Mouse (Mus musculus): Measurements from ENCODE around the gene Ctnna3. TPM values are rescaled to one million over a fixed set of nuclear protein-coding genes. Genes with fewer than 3 reads are reported as not detected.
"Not testable (repeated sequence)": the region's sequence is repeated elsewhere in the genome, so short reads cannot be mapped to it uniquely, and the experiment has no call there.

Gene Ctnna3
- total and polyA plus RNA-seq, 2 experiments from 2014 or later = 0.63 to 1.0 TPM

GRCm38 (mm10) chr10:64320332-64320731, 890.4 kb downstream of the Ctnna3 start:
- H3K4me2 ChIP-seq (ENCODE audit: low read depth, low read length, poor library complexity, severe bottlenecking) = no peak overlapping the region
- no peak for TF ChIP-seq CTCF (IDR thresholded peaks at IDR 0.05)
- DNase-seq (ENCODE audit: low spot score) (no peak), ATAC-seq (ENCODE audit: low FRiP score) (no peak)
- no peaks in the 10 kb centered on the region for H3K9me3 ChIP-seq (ENCODE audit: low read length)
- H3K9ac ChIP-seq (replicated peaks; ENCODE audit: low read length, poor library complexity, severe bottlenecking) = no peak overlapping the region
- no peak overlapping the region for H3K27ac ChIP-seq (ENCODE audit: low read depth, low read length)
- no peaks in the 10 kb centered on the region for H3K27me3 ChIP-seq (ENCODE audit: insufficient read depth, low read length)
- no peaks in the 10 kb centered on the region for H3K4me1 ChIP-seq (ENCODE audit: insufficient read depth, low read length)
- no peak overlapping the region for H3K4me3 ChIP-seq (ENCODE audit: low read depth, low read length)
- no peaks in the 10 kb centered on the region for H3K36me3 ChIP-seq (ENCODE audit: insufficient read depth, low read length)
- WGBS = 92% methylated on average over 7 of the region's 7 CpGs

DNA sequence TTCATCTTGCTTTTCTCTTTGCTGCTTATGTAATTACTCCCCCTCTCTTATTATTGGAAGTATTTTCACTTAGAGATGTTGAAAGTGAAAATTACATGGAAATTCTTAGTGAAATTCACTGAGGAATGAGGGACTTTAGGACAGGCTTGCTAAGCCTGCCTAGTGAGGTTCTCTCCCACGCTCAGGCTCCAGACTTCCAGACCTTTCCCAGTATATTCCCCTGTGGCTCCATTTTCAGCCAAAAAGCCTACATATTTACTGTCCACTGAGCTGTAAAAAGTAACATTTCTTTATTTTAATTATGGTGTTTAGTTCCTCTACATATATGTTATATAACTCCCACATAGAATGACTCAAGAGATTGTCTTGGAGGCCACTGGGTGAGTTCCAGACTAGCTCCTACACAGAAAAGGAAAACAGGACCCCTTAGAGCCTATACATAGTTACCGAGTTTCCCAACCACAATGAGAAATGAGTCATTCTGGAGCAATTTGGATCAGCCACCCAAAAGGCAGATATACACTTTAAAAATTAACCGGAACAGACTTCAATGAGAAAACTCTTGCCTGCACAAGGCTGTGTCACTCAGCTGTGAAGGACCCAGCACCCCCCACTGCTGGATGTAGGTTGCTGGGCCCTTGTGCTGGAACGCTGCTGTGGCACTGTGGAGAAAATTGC, 912.9 kb downstream of the Ctnna3 start:
- Histone ChIP-seq H3K9ac (replicated peaks; ENCODE audit: low read length, poor library complexity, severe bottlenecking) (no peak overlapping the region), H3K4me3 (ENCODE audit: low read depth, low read length) (no peak overlapping the region), H3K36me3 (ENCODE audit: insufficient read depth, low read length) (no peaks in the 10 kb centered on the region), H3K27me3 (ENCODE audit: insufficient read depth, low read length) (no peaks in the 10 kb centered on the region), H3K4me1 (ENCODE audit: insufficient read depth, low read length) (no peaks in the 10 kb centered on the region), H3K27ac (ENCODE audit: low read depth, low read length) (no peak overlapping the region), H3K4me2 (ENCODE audit: low read depth, low read length, poor library complexity, severe bottlenecking) (no peak overlapping the region), H3K9me3 (ENCODE audit: low read length) (no peaks in the 10 kb centered on the region)
- no peak for TF ChIP-seq CTCF (IDR thresholded peaks at IDR 0.05)
- ATAC-seq (ENCODE audit: low FRiP score) = no peak
- no peak for DNase-seq (ENCODE audit: low spot score)
- WGBS = 64% methylated on average over 4 of the region's 4 CpGs

GRCm38 (mm10) chr10:64373288-64373687, 943.4 kb downstream of the Ctnna3 start:
- Histone ChIP-seq H3K4me3 (ENCODE audit: low read depth, low read length) (no peak overlapping the region), H3K9ac (replicated peaks; ENCODE audit: low read length, poor library complexity, severe bottlenecking) (no peak overlapping the region), H3K27ac (ENCODE audit: low read depth, low read length) (no peak overlapping the region), H3K36me3 (ENCODE audit: insufficient read depth, low read length) (no peaks in the 10 kb centered on the region), H3K4me1 (ENCODE audit: insufficient read depth, low read length) (no peaks in the 10 kb centered on the region), H3K4me2 (ENCODE audit: low read depth, low read length, poor library complexity, severe bottlenecking) (no peak overlapping the region), H3K27me3 (ENCODE audit: insufficient read depth, low read length) (no peaks in the 10 kb centered on the region), H3K9me3 (ENCODE audit: low read length) (no peaks in the 10 kb centered on the region)
- DNase-seq (ENCODE audit: low spot score) (no peak), ATAC-seq (ENCODE audit: low FRiP score) (no peak)
- WGBS = 88% methylated on average over 3 of the region's 3 CpGs
- no peak for TF ChIP-seq CTCF (IDR thresholded peaks at IDR 0.05)

GRCm38 (mm10) chr10:64377751-64378150, 947.9 kb downstream of the Ctnna3 start:
- WGBS = 93% methylated on average over 4 of the region's 4 CpGs
- H3K4me1 ChIP-seq (ENCODE audit: insufficient read depth, low read length) = no peaks in the 10 kb centered on the region
- H3K27ac ChIP-seq (ENCODE audit: low read depth, low read length) = no peak overlapping the region
- no peak overlapping the region for H3K9ac ChIP-seq (replicated peaks; ENCODE audit: low read length, poor library complexity, severe bottlenecking)
- H3K27me3 ChIP-seq (ENCODE audit: insufficient read depth, low read length) = no peaks in the 10 kb centered on the region
- ATAC-seq (ENCODE audit: low FRiP score) (no peak), DNase-seq (ENCODE audit: low spot score) (no peak)
- no peaks in the 10 kb centered on the region for H3K36me3 ChIP-seq (ENCODE audit: insufficient read depth, low read length)
- H3K9me3 ChIP-seq (ENCODE audit: low read length) = no peaks in the 10 kb centered on the region
- H3K4me2 ChIP-seq (ENCODE audit: low read depth, low read length, poor library complexity, severe bottlenecking) = no peak overlapping the region
- TF ChIP-seq CTCF (IDR thresholded peaks at IDR 0.05) = no peak
- H3K4me3 ChIP-seq (ENCODE audit: low read depth, low read length) = no peak overlapping the region

GRCm38 (mm10) chr10:64396579-64396978, 966.7 kb downstream of the Ctnna3 start:
- WGBS = 49% methylated on average over 2 of the region's 2 CpGs
- ATAC-seq (ENCODE audit: low FRiP score) (no peak), DNase-seq (ENCODE audit: low spot score) (no peak)
- no peaks in the 10 kb centered on the region for H3K9me3 ChIP-seq (ENCODE audit: low read length)
- H3K27me3 ChIP-seq (ENCODE audit: insufficient read depth, low read length) = no peaks in the 10 kb centered on the region
- no peak overlapping the region for H3K4me2 ChIP-seq (ENCODE audit: low read depth, low read length, poor library complexity, severe bottlenecking)
- H3K27ac ChIP-seq (ENCODE audit: low read depth, low read length) = no peak overlapping the region
- TF ChIP-seq CTCF (IDR thresholded peaks at IDR 0.05) = no peak
- H3K4me3 ChIP-seq (ENCODE audit: low read depth, low read length) = no peak overlapping the region
- no peak overlapping the region for H3K9ac ChIP-seq (replicated peaks; ENCODE audit: low read length, poor library complexity, severe bottlenecking)
- H3K36me3 ChIP-seq (ENCODE audit: insufficient read depth, low read length) = no peaks in the 10 kb centered on the region
- H3K4me1 ChIP-seq (ENCODE audit: insufficient read depth, low read length) = no peaks in the 10 kb centered on the region

DNA sequence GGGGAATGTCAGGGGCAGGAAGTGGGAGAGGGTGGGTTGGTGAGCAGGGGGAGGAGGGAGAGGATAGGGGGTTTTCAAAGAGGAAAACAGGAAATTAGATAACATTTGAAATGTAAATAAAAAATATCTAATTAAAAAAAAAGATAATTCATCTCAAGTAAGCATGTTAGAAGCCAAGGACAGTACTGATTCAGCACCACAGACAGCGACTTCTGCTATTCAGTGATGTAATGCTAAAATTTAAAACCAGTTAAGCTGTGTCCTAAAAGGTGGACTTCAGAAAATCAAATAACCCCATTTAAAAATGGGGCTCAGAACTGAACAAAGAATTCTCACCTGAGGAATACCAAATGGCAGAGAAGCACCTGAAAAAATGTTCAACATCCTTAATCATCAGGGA, 988.5 kb downstream of the Ctnna3 start:
- not testable (repeated sequence) for H3K4me1 ChIP-seq (ENCODE audit: insufficient read depth, low read length); H3K36me3 ChIP-seq (ENCODE audit: insufficient read depth, low read length); H3K9me3 ChIP-seq (ENCODE audit: low read length); DNase-seq (ENCODE audit: low spot score); H3K27ac ChIP-seq (ENCODE audit: low read depth, low read length); H3K9ac ChIP-seq (replicated peaks; ENCODE audit: low read length, poor library complexity, severe bottlenecking); ATAC-seq (ENCODE audit: low FRiP score); H3K4me3 ChIP-seq (ENCODE audit: low read depth, low read length); H3K27me3 ChIP-seq (ENCODE audit: insufficient read depth, low read length); H3K4me2 ChIP-seq (ENCODE audit: low read depth, low read length, poor library complexity, severe bottlenecking)
- 56% methylated on average over 1 of the region's 1 CpGs for WGBS

Data from midbrain, postnatal 0 days (tissue).